Mouse (Mus musculus) monocyte, adult 59 days (primary cell): ENCODE results near the gene Strn4. TPM values are rescaled to one million over a fixed set of nuclear protein-coding genes. Genes with fewer than 3 reads are reported as not detected.

Source experiments
- total RNA-seq, 2 experiments: library from RNA; stranded (reverse); gene quantifications; one replicate each; pipeline ENCODE4 v1.2.4; 2023

Gene Strn4
- 100 to 1,000 TPM in 1 of 2 experiments, 10 to 100 TPM in 1; 94.4 to 111 TPM for total RNA-seq

DNA sequence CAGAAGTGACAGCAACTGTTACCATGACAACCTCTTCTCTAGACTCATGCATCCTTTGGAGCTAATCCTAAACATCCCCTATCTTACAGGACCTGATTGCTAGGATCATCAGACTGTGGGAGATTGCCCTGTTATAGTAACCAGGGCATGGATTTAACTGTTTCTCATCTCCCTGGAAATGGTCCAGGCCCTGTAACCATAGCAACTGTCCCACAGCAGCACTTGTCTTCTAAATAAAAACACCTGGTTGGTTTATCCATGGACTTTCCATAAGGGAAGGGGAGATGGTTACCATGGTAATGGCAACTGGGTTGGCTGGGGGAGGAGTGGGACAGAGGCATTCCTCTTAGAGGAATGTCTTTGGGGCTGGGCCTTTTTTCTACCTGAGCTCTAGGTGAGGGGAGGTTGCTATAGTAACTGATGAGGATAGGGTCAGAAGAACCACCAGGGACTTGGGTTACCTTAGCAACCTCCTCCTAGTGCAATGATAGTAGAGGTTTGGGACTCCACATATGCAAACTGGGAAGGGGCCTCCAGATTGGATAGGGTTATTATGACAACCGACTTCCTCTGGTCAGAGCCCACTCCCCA is at the start of gene Strn4:
TSS of gene Strn4 (plus strand) at position 539 of the 591 bp plus-strand sequence.

DNA sequence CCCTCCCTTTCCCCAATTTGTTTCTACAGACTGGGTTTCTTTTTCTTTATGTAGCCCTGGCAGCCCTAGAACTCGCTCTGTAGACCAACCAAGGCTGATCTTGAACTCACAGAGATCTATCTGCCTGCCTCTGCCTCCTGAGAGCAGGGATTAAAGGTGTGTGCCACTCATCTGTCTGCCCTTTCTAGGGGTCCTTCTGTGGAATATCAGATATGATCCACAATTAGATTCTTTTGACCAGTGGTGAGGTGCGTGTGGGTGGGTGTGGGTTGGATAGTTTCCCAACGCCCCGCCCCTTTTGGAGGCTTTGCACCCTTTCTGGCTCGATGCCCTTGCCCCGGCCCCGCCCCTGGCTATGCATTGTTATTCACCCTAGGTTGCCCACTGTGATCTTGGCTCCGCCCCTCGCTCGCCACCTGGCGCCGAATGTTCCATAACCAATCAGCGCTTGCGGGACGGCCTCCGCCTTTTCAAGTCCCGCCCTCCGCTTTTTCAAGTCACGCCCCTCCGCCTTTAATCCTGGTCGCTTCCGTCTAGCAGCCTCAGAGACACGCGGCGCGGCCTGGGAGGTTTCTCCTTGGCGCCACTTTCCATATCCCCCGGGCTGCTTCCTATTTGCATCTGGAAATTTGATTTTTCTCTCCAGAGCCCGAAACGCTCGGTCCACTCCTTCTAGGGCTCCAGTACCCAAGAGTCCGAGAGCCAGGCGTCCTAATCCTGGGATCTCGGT is 34.7 kb upstream of the Strn4 start, which contains the start of gene Slc1a5:
TSS of gene Slc1a5 (plus strand) at position 516 of the 730 bp plus-strand sequence.

DNA sequence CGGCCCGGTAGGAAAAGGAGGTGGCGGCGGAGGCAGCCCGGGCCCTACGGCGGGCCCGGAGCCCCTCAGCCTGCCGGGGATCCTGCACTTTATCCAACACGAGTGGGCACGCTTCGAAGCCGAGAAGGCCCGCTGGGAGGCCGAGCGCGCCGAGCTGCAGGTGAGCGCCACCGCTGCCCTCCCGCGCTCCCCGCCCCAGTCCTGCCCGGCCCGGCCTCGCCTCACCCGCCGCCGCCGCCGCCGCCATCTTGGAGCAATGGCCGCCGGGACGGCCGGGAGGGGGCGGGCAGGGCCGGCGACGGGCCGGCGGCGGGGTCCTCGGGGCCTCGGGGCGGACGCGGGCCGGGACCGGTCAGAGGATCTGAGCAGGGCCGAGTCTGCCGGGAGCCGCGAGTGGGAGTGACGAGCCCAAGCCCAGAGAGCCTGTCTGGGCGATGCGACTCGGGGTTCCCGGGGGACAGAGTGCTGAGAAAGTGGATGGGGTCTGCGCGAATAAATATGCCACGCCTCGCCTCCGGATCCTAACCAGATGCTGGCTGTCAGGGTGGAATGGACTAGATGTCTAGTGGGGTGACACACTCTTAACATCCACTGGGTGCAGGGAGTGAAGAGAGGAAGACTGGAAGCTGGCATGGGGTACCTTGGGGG is 910 bp downstream of the Strn4 start, which contains the start of gene Fkrp:
TSS of gene Fkrp (minus strand) at position 258 of the 648 bp plus-strand sequence.

DNA sequence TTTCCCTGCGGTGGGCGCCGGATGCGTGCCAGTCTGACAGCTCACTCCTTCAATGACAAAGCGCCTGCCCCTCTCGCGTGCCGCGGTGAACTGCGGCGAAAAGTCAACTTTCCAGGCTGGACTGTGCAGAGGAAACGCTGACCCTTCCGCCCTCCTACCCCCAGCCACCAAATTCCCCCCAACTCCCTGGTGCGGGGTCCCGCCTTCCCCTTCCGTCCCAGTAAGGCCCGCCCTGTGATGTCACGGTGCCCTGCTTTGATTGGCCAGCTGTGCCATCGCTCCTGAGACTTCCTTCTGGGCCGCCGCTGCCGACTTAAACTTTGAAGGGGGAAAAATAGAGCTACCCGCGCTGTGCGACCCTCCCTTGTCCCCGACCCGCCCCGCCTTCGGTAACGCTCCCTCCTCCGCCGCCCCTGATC is 27.0 kb downstream of the Strn4 start, which contains the start of gene Prkd2:
TSS of gene Prkd2 (plus strand) at position 258 of the 419 bp plus-strand sequence.

DNA sequence AGATGAGACGGTGACA is 59.4 kb downstream of the Strn4 start, which contains the start of gene Dact3:
TSS of gene Dact3 (plus strand) at position 8 of the 16 bp plus-strand sequence.

Other genes with a start within 250 kb of the Strn4 start
- 1 to 10 TPM; 6.6 to 8.1 TPM for gene Arhgap35, start 200.9 kb upstream of the Strn4 start, total RNA-seq
- not detected for gene Ceacam15, start 140.2 kb upstream of the Strn4 start, total RNA-seq
- gene Ceacam9, start 94.0 kb upstream of the Strn4 start, total RNA-seq: not detected
- gene Ap2s1, start 77.5 kb upstream of the Strn4 start, total RNA-seq: 100 to 1,000 TPM; 132 to 146 TPM
- gene Slc1a5, start 34.5 kb upstream of the Strn4 start, total RNA-seq: 10 to 100 TPM; 52.2 to 55.7 TPM
- gene Fkrp, start 843 bp downstream of the Strn4 start, total RNA-seq: 10 to 100 TPM; 18.6 to 22.7 TPM
- gene Prkd2, start 27.0 kb downstream of the Strn4 start, total RNA-seq: 10 to 100 TPM; 17.3 to 19.9 TPM
- gene Dact3, start 59.4 kb downstream of the Strn4 start, total RNA-seq: under 1 TPM; 0.16 to 0.52 TPM
- not detected for gene Gng8, start 75.9 kb downstream of the Strn4 start, total RNA-seq
- gene Ptgir, start 90.6 kb downstream of the Strn4 start, total RNA-seq: 10 to 100 TPM; 43.3 to 46.2 TPM
- gene Calm3, start 108.2 kb downstream of the Strn4 start, total RNA-seq: 100 to 1,000 TPM; 117 to 133 TPM
- under 1 TPM in 1 of 2 experiments, not detected in 1; 0.10 TPM for gene Pnmal2, start 128.8 kb downstream of the Strn4 start, total RNA-seq
- not detected for gene Pnmal1, start 143.8 kb downstream of the Strn4 start, total RNA-seq
- gene Gm42372, start 167.2 kb downstream of the Strn4 start, total RNA-seq: not detected
- gene Ccdc8, start 176.8 kb downstream of the Strn4 start, total RNA-seq: not detected
- gene Ppp5c, start 212.0 kb downstream of the Strn4 start, total RNA-seq: 10 to 100 TPM; 76.2 to 77.0 TPM
- gene Hif3a, start 246.5 kb downstream of the Strn4 start, total RNA-seq: under 1 TPM in 1 of 2 experiments, not detected in 1; 0.24 TPM